Mouse (Mus musculus) Patski (cell line): ENCODE results near the gene Lemd1. TPM values are rescaled to one million over a fixed set of nuclear protein-coding genes. Genes with fewer than 3 reads are reported as not detected.
"Not testable (repeated sequence)": the region's sequence is repeated elsewhere in the genome, so short reads cannot be mapped to it uniquely, and the experiment has no call there.

ENCODE experiments used
- ATAC-seq: fragments of 100-300 bp; one replicate; pipeline ENCODE4 v1.8.0; 2021
- CTCF ChIA-PET: fragments of 350-600 bp; sonication (Branson Sonifier 250); formaldehyde crosslinking; loops from one replicate; lab custom pipeline; 2022; ENCODE audit warnings: inconsistent platforms; lab: Charles Lee
- POLR2A ChIA-PET: fragments of 350-600 bp; sonication (Branson Sonifier 250); formaldehyde crosslinking; loops from one replicate; lab custom pipeline; 2022; ENCODE audit warnings: antibody characterized with exemption, inconsistent platforms; lab: Charles Lee
- DNase-seq: peaks from one replicate; pipeline ENCODE4 v3.0.0-alpha.2; 2011; ENCODE audit warnings: low read depth, low spot score
- H3K27me3 ChIP-seq: fragments of 371-371 bp; one replicate; pipeline ENCODE4 v1.5.1; 2021
- CTCF ChIP-seq: fragments of 100-300 bp; IDR thresholded peaks from one replicate; pipeline ENCODE4 v1.5.1; 2021
- in situ Hi-C: fragments of 300-500 bp; cut with MboI; formaldehyde crosslinking; loops from 3 replicates; pipeline ENCODE4 v1.11.1; 2018; ENCODE audit warnings: low pct_unique_long_range_greater_than_20kb, mixed read lengths
- polyA plus RNA-seq: library from polyadenylated mRNA; unstranded; gene quantifications from one replicate; pipeline ENCODE4 v1.2.3, GENCODE M21; 2021

Lemd1 gene
- polyA plus RNA-seq, 1 experiment from 2014 or later = 12.0 TPM

- POLR2A ChIA-PET = interaction anchor here (0.6 kb wide), 2 partner anchors 66 to 84 kb away, joined by 3 read pairs; no protein-coding TSS in a partner anchor
- ATAC-seq (no peak), DNase-seq (no peak)
- no peak for TF ChIP-seq CTCF
- CTCF ChIA-PET = interaction anchor here (0.9 to 1.5 kb wide), 2 partner anchors 9 to 44 kb away, joined by 3 to 4 read pairs; no protein-coding TSS in a partner anchor
- in situ Hi-C loops = no loop called here
- H3K27me3 ChIP-seq = no peaks in the 10 kb centered on the region
These were observed 80.0 kb downstream of the Lemd1 start for GRCm38 (mm10) chr1:132271237-132271636.

GRCm38 (mm10) chr1:132276694-132277093 lies 85.5 kb downstream of the Lemd1 start:
- no peak for DNase-seq
- ChIA-PET CTCF (interaction anchor here (0.6 kb wide), 1 partner anchor 21 kb away, joined by 3 read pairs; no protein-coding TSS in a partner anchor), POLR2A (interaction anchor here (1.6 kb wide), 1 partner anchor 11 kb away, joined by 4 read pairs; no protein-coding TSS in a partner anchor)
- TF ChIP-seq CTCF = no peak
- no peak for ATAC-seq
- in situ Hi-C loops = loop anchor here (25.0 kb wide), 1 partner anchor 539 kb away; the partner anchor contains the start of gene Slc26a9
- no peaks in the 10 kb centered on the region for H3K27me3 ChIP-seq

GRCm38 (mm10) chr1:132277124-132277523 lies 85.9 kb downstream of the Lemd1 start:
- ChIA-PET POLR2A (interaction anchor here (1.6 kb wide), 1 partner anchor 11 kb away, joined by 4 read pairs; no protein-coding TSS in a partner anchor), CTCF (interaction anchor here (0.6 kb wide), 1 partner anchor 22 kb away, joined by 3 read pairs; no protein-coding TSS in a partner anchor)
- H3K27me3 ChIP-seq = no peaks in the 10 kb centered on the region
- DNase-seq (no peak), ATAC-seq (no peak)
- TF ChIP-seq CTCF = no peak
- in situ Hi-C loops = loop anchor here (25.0 kb wide), 1 partner anchor 540 kb away; the partner anchor contains the start of gene Slc26a9

GRCm38 (mm10) chr1:132280636-132281035 lies 89.4 kb downstream of the Lemd1 start:
- in situ Hi-C loops = loop anchor here (25.0 kb wide), 1 partner anchor 543 kb away; the partner anchor contains the start of gene Slc26a9
- ChIA-PET POLR2A (interaction anchor here (0.8 to 1.6 kb wide), 2 partner anchors 11 to 87 kb away, joined by 3 read pairs; no protein-coding TSS in a partner anchor), CTCF (interaction anchor here (1.3 to 3.1 kb wide), 5 partner anchors 10 to 124 kb away, joined by 3 to 10 read pairs (median 4); no protein-coding TSS in a partner anchor)
- DNase-seq, H3K27me3 ChIP-seq: not testable (repeated sequence)
- peak; percentile 63 for ATAC-seq

- CTCF ChIA-PET = interaction anchor here (0.7 to 3.1 kb wide), 3 partner anchors 10 to 74 kb away, joined by 3 to 10 read pairs (median 4); no protein-coding TSS in a partner anchor
- no peak for TF ChIP-seq CTCF
- ATAC-seq = no peak
- H3K27me3 ChIP-seq = no peaks in the 10 kb centered on the region
- DNase-seq = no peak
- POLR2A ChIA-PET = interaction anchor here (0.6 to 1.6 kb wide), 3 partner anchors 10 to 1795 kb away, joined by 3 to 4 read pairs (median 4); no protein-coding TSS in a partner anchor
- in situ Hi-C loops = loop anchor here (25.0 kb wide), 1 partner anchor 544 kb away; the partner anchor contains the start of gene Slc26a9
These were observed 90.4 kb downstream of the Lemd1 start for GRCm38 (mm10) chr1:132281523-132282176.

GRCm38 (mm10) chr1:132282177-132282536 lies 90.9 kb downstream of the Lemd1 start:
- DNase-seq (no peak), ATAC-seq (no peak)
- no peaks in the 10 kb centered on the region for H3K27me3 ChIP-seq
- no peak for TF ChIP-seq CTCF
- in situ Hi-C loops = loop anchor here (25.0 kb wide), 1 partner anchor 545 kb away; the partner anchor contains the start of gene Slc26a9
- CTCF ChIA-PET = interaction anchor here (0.9 to 1.1 kb wide), 2 partner anchors 9 to 15 kb away, joined by 3 to 4 read pairs; no protein-coding TSS in a partner anchor
- POLR2A ChIA-PET = interaction anchor here (1.0 kb wide), 1 partner anchor 9 kb away, joined by 4 read pairs; no protein-coding TSS in a partner anchor

- H3K27me3 ChIP-seq = no peaks in the 10 kb centered on the region
- POLR2A ChIA-PET = no interaction called here
- ATAC-seq = no peak
These were observed 91.8 kb downstream of the Lemd1 start for GRCm38 (mm10) chr1:132283018-132283417.

GRCm38 (mm10) chr1:132286735-132287134 lies 95.5 kb downstream of the Lemd1 start:
- ATAC-seq = no peak
- CTCF ChIA-PET = interaction anchor here (1.1 kb wide), 1 partner anchor 26 kb away, joined by 5 read pairs; no protein-coding TSS in a partner anchor
- no peak for DNase-seq
- in situ Hi-C loops = loop anchor here (25.0 kb wide), 1 partner anchor 549 kb away; the partner anchor contains the start of gene Slc26a9
- no peak for TF ChIP-seq CTCF
- POLR2A ChIA-PET = interaction anchor here (0.9 to 1.4 kb wide), 3 partner anchors 11 to 17 kb away, joined by 3 to 5 read pairs (median 3); partner anchors contain the start of gene Klhdc8a
- H3K27me3 ChIP-seq = no peaks in the 10 kb centered on the region

More at GRCm38 (mm10) chr1:132283018-132283417, 91.8 kb downstream of the Lemd1 start:
- DNase-seq = no peak
- no peak for TF ChIP-seq CTCF
- CTCF ChIA-PET = interaction anchor here (0.9 to 1.1 kb wide), 4 partner anchors 8 to 127 kb away, joined by 3 to 4 read pairs (median 4); no protein-coding TSS in a partner anchor
- in situ Hi-C loops = loop anchor here (25.0 kb wide), 1 partner anchor 546 kb away; the partner anchor contains the start of gene Slc26a9

- TF ChIP-seq CTCF = no peak
- ATAC-seq = no peak
- ChIA-PET POLR2A (interaction anchor here (1.2 to 1.9 kb wide), 4 partner anchors 11 to 129 kb away, joined by 3 to 5 read pairs (median 4); partner anchors contain the start of gene Klhdc8a), CTCF (interaction anchor here (0.7 to 1.7 kb wide), 5 partner anchors 20 to 68 kb away, joined by 3 to 5 read pairs (median 4); no protein-coding TSS in a partner anchor)
- no peak for DNase-seq
- H3K27me3 ChIP-seq = no peaks in the 10 kb centered on the region
- in situ Hi-C loops = loop anchor here (25.0 kb wide), 1 partner anchor 550 kb away; the partner anchor contains the start of gene Slc26a9
These were observed 96.2 kb downstream of the Lemd1 start for GRCm38 (mm10) chr1:132287445-132287844.
